Mouse (Mus musculus) liver, adult (tissue): ENCODE data around the gene Csrnp1.

Experiments used
- GATA4 ChIP-seq: IDR thresholded peaks from 2 replicates; pipeline ENCODE4 v1.6.1; 2014; ENCODE audit warnings: mild to moderate bottlenecking, low read length; ENCODE audit not compliant: insufficient replicate concordance

The Csrnp1 gene

DNA sequence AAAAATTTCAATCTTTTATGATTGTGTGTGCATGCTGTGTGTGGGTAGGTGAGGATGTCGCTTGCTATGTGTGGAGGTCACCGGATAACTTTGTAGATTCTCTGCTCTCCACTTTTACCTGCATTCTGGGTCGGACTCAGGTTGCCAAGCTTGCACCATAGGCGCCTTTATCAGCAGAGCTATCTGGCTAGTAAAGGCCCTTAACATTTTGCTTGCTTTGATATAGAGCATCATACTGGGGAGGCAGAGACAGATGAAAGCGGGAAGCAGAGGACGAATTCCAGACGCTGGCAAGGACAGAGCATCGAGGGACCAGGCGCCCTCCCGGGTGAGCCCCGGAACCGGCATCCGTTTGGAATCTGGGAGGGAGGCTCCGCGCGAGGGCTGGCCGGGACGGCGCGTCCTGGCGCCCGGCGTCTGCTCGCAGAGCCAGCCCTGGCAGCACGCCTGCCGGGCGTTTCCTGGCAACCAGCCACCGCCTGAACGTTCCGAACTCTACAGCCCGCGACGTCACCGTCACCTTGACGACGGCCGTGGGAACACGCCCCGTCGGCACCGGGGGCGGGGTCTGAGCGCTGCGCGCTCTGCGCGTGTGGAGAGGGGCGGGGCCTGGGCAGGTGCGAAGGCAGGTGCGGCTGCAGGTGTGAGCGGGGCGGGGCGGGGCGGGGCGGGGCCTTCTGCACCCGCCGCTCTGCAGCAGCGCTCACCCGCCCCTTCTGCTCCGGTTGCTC is 26.5 kb upstream of the Csrnp1 start:
- peak; percentile 94 for TF ChIP-seq GATA4

DNA sequence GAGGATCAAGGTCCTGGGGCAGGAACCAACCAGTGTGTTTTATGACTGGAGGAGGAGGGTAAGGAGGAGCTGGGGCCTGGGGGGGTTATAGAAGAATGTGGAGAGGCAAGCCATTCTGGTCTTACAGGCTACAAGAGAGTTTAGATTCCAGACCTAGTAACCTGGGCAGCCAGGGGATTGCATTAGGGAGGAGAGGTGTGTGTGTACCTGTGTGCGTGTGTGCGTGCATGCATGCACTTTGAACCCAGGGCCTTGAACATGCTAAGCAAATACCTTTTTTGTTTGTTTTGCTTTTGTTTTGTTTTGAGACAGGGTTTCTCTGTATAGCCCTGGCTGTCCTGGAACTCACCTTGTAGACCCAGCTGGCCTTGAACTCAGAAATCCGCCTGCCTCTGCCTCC is 25.4 kb upstream of the Csrnp1 start:
- TF ChIP-seq GATA4: no peak

DNA sequence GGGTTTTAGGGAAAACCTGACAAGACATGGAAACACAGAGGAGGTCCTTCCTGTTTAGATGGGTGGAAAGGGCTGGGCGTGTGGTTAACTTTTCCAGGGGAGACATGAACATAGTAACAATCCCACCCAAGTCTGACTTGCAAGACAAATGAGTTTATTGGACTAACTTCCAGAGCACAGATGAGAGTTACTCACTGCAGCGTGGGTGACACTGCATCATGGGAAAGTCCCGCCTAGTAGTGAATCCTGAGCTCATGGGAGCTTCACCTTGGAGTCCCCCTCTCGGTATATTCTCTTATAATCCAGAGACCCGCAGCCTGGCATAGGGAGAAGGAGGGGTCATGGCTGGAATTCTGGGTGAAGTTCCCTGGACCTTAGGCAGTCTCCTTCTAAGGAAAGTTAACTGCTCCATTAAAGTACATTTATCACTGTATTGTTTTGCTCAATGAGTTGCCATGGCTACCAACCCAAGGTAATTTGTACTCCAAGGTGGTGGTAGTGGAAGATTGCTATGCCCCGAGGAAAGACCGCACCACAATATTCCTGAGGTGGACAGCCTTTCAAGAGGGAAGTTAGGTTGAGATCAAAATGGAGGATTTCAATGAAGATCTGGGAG is 24.9 kb upstream of the Csrnp1 start:
- TF ChIP-seq GATA4: no peak

DNA sequence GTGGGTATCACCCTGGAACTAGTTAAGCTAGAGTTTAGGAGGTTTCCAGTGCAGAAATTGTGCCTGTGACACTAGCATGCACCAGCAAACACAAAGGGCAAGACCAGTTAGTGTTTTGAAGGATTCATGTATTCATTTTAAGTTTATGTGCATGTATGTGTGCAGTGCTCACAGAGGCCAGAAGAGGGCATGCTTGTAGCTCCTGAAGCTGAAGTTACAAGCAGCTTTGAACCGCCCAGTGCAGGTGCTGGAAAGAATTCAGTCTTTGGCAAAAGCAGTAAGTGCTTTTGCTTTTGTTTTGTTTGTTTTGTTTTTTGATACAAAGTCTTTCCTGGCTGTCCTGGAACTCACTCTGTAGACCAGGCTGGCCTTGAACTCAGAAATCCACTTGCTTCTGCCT is 23.4 kb upstream of the Csrnp1 start:
- no peak for TF ChIP-seq GATA4

DNA sequence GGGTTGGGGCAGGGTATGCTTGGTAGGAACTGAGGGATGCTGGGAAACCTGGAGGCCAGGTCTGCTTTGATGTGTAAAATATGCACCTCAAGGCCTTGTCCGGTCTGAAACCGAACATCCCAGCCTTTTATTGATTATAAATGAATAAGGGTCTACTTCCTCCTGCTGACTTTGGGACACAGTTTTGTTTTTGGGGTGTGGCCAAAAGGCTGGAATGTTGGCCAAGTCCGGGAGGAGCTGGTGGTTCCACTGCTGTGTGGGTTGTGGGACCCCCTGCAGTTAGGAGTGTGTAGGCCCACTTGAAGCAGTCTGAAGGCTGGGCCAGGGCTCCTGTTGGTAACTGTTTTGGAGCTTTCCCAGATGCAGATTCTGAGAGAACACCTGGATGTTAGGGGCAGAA is 21.5 kb upstream of the Csrnp1 start:
- no peak for TF ChIP-seq GATA4

DNA sequence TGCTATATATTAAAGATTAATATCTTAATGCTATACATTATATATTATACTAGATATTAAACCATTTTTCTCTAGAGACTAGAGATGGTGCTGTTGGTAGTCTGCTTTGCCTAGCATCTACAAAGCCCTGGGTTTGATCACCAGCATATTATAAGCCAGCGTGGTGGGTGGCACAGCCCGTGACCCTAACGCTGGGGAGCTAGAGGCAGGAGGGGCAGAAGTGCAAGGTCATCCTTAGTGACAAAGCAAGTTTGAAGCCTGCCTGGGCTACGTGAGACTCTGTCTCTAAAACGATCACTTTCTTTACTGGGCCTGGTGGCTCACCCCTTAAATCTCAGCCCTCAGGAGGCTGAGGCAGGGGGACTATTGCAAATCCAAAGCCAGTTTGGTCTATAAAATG is 18.4 kb upstream of the Csrnp1 start:
- TF ChIP-seq GATA4: no peak

DNA sequence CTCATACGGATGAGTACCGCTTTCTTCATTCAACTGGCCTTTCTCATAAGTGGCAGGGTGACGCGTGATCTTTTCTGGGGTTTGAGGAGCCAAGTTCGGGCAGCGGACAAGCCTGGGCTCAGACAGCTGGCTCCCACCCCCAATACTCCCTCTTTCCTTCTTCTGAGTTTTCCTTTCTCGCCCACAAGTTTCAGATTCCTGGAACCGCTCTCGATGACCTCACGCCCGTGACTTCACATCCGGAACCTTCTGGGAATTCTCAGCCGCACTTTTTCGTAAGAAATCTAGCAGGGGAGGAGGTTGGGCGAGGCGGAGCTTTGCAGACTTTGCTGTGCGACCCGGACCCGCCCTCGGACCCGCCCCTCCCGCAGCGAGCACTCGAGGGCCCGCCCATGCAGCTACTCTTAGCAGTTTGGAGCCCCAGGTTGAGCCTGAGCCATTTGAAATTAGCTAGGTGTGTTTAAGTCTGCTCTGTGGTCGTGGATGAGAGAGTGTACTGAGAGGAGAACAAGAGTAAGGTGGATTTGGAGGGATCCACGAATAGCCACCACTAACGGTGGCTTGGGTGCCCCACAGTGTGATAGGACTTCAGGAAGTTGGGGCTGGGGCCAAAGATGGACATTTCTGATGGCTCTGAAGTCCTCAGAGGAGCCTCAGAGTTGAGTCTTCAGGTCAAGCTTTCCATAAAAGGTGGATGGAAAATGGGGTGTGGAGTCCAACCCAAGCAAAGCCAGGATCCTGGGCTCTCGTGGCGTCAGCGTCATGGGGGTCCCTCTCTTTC is 17.7 kb upstream of the Csrnp1 start:
- no peak for TF ChIP-seq GATA4

DNA sequence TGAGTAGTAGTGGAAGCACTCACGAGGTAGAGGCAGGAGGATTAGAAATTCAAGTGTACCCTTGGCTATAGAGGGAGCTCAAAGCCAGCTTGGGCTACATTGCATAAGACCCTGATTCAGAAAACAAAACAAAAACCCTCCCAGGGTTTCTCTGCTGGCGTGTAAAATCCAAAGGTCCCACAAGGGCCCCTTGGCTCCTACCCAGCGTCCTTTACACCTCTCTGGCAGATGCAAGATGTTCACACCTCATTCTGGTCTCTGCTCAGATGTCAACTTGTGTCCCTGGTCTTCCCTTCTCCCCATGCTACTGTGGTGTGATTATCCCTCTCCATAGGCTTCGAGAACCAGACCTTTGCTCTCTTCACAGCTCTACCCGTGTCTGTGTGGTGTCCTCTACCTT is 16.3 kb upstream of the Csrnp1 start:
- no peak for TF ChIP-seq GATA4

DNA sequence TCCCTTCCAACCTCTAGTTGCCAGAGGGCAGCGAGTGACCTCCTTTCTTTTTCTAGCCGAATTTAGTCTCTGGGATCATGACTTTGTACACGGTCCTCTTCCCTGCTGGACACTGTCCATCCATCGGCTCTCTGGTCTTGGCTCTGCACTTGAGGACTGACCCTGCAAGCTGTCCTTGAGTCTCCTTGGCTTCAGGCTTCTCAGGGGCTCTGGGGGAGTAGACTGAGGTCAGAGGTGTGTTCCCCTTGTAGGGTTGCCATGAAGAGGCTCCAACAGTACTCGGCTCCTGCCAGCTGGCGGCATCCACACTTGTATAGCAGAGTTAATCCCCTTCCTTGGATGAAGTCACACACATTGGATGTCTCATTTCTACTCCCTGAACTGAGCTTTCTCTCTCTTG is 15.2 kb upstream of the Csrnp1 start:
- TF ChIP-seq GATA4: no peak

DNA sequence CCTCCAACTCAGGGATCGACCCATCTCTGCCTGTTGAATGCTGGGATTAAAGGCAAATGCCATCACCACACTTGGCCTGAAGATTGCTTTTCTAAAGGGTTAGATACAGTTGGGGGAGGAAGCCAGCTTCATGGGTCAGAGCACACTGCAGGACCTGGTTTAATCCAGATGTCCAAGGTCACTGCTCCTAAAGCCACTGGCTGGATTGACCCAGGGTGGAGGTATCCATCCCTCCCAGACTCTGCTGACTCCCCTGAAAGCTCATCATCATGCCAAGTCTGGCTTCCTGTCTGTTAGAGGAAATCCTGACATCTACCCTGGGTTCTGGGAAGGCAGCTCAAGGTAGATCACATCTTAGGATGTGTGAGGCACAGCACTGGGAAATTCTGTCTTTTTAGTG is 14.3 kb upstream of the Csrnp1 start:
- TF ChIP-seq GATA4: no peak

DNA sequence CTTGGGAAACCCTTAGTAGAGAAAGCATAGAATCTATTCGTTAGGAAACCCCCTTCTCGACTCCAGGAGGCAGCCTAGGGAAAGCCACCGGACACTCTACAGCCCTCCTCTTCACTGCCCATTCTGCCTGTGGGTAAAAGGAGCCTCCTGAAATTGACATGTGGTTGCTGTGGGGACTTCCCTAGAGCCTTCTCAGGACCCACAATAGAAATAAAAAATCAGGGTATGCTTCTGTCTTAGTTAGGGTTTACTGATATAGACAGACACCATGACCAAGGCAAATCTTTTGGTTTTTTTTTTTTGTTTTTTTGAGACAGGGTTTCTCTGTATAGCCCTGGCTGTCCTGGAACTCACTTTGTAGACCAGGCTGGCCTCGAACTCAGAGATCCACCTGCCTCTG is 11.6 kb upstream of the Csrnp1 start:
- no peak for TF ChIP-seq GATA4

DNA sequence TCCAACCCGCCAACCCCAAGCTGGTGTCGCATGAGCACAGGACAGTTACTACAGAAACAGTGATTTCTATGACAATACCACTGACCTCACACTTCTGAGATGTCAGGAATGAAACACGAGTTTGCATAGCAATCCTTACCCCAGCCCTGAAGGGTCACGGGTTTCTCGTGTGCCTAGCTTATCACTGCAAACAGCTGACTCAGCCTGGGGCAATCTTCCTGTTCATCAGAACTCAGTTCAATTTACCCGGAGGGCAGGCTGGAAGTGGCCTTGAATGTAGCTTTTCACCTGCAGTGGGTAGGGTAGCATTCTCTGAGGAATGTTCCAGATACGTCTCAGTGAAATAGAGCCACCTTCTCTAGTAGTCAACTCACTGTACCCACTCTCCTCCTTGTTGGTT is 9.7 kb upstream of the Csrnp1 start:
- no peak for TF ChIP-seq GATA4

DNA sequence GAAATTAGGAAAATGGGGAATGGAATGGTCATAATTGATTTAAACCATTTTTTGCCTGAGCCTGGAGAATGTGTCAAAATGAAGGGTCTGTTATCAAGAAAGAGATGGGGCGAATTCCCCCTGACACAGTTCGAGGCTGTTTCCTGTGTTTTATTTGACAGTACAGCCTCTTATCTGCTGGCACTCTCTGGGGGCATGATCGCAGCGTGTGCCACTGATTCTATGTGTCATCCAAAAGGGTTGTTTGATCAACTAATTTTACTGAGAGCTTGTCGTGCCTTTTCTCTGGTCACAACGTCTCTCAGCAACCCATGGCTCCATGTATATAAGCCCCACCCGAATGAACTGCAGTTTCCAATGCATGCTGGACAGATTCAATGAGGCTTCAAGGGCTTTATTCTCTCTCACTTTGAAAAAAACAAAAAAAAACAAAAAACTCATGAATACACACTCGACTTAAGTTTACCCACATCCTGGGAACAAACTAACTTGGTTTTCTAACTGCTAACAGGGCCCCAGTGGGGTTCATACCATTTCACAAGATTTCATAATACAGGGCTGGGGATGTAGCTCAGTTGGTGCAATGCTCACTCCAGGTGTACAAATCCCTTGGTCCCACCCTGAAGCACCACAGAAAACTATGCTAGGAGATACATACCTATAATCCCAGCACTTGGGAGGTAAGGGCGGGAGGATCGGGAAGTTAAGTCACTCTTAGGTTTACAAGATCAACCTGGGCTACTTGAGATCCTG is 8.8 kb upstream of the Csrnp1 start:
- no peak for TF ChIP-seq GATA4

DNA sequence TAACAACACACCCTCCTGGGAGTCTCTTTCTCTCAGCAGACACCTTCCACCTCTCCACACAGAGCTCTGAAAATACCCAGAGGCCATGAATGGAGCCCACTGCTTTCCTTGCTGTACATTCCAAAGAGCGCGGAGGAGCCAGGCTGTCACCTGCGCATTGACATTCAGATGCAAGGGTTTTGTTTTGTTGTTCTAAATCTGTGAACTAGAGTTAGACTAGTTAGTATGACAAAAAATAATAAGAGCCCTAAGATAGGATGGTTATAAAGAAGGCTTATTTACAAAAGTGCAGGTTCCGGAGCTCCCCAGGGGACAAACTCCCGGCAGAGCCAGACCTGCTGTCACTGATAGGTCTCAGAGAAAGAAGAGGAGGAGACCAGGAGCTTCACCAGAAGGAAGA is 6.9 kb upstream of the Csrnp1 start:
- TF ChIP-seq GATA4: no peak

DNA sequence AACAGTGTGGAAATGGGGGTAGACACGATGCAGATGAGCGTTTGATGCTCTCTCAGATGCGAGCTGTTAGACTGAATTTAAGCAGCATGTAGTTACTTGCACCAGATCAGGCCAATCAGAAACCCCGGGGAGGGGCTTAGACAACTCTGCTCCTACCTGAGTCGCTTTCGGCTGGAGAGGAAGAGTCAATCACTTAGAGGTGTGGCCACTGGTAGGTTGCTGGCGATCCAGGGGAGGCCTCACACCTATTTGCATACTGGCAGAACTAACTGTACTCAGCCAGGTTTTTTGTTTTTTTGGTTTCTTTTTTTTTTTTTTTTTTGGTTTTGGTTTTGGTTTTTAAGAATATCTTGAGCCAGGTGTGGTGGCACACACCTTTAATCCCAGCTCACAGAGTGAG is 3.8 kb upstream of the Csrnp1 start:
- no peak for TF ChIP-seq GATA4
